Mouse (Mus musculus) heart, adult 8-10 months (tissue): ENCODE results near the gene Csrp1. TPM values are rescaled to one million over a fixed set of nuclear protein-coding genes. Genes with fewer than 3 reads are reported as not detected.
A peak's percentile ranks its signal among the peaks of the same experiment; 100 is the strongest.

ENCODE experiments used
- DNase-seq: peaks from one replicate; pipeline ENCODE4 v3.0.0; 2022; ENCODE audit warnings: low spot score
- total RNA-seq, 4 experiments: library from RNA; stranded (reverse); gene quantifications; 2 replicates each; pipeline ENCODE4 v1.2.4; 2022

Csrp1 gene
- total RNA-seq, 4 experiments from 2014 or later, result 36.0 to 45.8 (median 40.9) TPM

- peak; percentile 45 for DNase-seq
Observed at GRCm38 (mm10) chr1:135770896-135771572, 51.2 kb downstream of the Csrp1 start.

GRCm38 (mm10) chr1:135771573-135771970 is 51.7 kb downstream of the Csrp1 start:
- no peak for DNase-seq

GRCm38 (mm10) chr1:135776596-135776995 is 56.7 kb downstream of the Csrp1 start:
- DNase-seq, result no peak

GRCm38 (mm10) chr1:135777046-135777445 is 57.2 kb downstream of the Csrp1 start:
- no peak for DNase-seq

- DNase-seq, result no peak
Observed at GRCm38 (mm10) chr1:135778780-135779535, 59.1 kb downstream of the Csrp1 start, which contains the start of gene Tnni1. TSS of gene Tnni1 (plus strand) at chr1:135779434.

GRCm38 (mm10) chr1:135780649-135781048 is 60.8 kb downstream of the Csrp1 start:
- DNase-seq, result no peak

- peak; percentile 80 for DNase-seq
Observed at GRCm38 (mm10) chr1:135781220-135781619, 61.4 kb downstream of the Csrp1 start.

GRCm38 (mm10) chr1:135782816-135783215 is 63.0 kb downstream of the Csrp1 start:
- no peak for DNase-seq

- DNase-seq, result peak; percentile 80
Observed at GRCm38 (mm10) chr1:135787799-135788198, 67.9 kb downstream of the Csrp1 start.

- no peak for DNase-seq
Observed at GRCm38 (mm10) chr1:135788708-135789107, 68.8 kb downstream of the Csrp1 start.

GRCm38 (mm10) chr1:135789815-135790214 is 70.0 kb downstream of the Csrp1 start:
- DNase-seq, result peak; percentile 53

- no peak for DNase-seq
Observed at GRCm38 (mm10) chr1:135792143-135792939, 72.5 kb downstream of the Csrp1 start.

GRCm38 (mm10) chr1:135793370-135794215 is 73.7 kb downstream of the Csrp1 start:
- no peak for DNase-seq

- DNase-seq, result no peak
Observed at GRCm38 (mm10) chr1:135794216-135795134, 74.6 kb downstream of the Csrp1 start.

- no peak for DNase-seq
Observed at GRCm38 (mm10) chr1:135798492-135798891, 78.6 kb downstream of the Csrp1 start.

GRCm38 (mm10) chr1:135799109-135799627 is 79.3 kb downstream of the Csrp1 start:
- no peak for DNase-seq

- DNase-seq, result no peak
Observed at GRCm38 (mm10) chr1:135800192-135800950, 80.5 kb downstream of the Csrp1 start.
